Mouse (Mus musculus): ENCODE results near the gene Phlda1.

Phlda1 gene

DNA sequence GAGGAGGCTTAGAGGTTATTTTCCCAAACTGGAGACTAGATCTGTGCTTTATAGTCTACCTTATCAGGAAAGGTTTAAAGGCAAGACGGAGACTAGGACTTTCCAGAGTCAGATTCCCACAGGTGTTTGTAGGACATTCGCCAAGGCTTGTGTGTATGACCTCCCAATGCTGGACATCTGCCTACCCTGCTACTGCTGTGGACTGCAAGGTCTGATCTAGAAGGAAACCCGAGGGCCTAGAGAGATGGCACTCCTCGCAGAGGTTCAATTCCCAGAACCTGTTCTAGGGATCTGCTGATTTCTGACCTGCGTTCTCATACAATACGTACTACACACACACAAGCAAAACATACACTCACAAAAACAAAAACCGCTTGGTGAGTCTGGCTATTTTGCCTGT, 680 bp upstream of the Phlda1 start:
- no peak for DNase-seq (ENCODE audit: low spot score)

DNA sequence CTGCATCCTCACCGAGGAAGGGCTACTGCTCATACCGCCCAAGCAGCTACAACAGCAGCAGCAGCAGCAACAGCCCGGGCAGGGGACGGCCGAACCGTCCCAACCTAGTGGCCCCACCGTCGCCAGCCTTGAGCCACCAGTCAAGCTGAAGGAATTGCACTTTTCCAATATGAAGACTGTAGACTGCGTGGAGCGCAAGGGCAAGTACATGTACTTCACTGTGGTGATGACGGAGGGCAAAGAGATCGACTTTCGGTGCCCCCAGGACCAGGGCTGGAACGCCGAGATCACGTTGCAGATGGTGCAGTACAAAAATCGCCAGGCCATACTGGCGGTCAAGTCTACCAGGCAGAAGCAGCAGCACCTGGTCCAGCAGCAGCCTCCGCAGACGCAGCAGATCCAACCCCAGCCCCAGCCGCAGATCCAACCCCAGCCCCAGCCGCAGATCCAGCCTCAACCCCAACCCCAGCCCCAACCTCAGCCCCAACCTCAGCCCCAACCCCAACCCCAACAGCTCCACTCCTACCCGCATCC, 907 bp downstream of the Phlda1 start:
- peak; percentile 48 for DNase-seq (ENCODE audit: low spot score)

DNA sequence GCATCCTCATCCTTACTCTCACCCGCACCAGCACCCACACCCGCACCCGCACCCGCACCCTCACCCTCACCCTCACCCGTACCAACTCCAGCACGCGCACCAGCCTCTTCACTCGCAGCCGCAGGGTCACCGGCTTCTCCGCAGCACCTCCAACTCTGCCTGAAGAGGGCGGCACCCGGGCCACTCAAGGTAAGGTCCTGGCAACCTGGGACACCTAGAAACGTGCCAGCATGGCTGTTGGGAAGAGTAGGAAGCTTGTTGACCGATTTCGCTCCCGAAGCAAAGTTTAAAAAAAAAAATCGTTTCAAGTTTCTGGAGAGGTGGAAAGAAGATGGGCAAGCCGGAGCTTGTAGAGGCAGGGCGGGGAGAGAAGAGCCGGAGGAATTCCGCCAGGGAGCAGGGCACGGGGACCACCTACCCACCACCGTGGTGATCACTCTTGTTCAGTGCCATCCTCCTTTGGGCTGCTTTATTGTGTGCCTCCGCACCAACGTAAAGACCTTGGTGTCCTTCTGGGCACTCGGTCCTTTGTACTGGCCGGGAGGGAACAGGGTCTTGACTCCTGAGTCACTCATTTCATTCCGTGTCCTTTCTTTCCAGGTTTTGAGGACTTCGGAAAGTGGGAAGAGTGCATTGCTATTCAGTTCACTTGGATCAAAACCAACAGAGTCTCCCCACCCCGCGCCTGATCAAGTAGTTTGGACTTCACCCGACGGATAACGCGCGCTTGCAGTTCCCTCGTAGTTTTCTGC, 1.6 kb downstream of the Phlda1 start:
- DNase-seq (ENCODE audit: low spot score) = peak; percentile 62

DNA sequence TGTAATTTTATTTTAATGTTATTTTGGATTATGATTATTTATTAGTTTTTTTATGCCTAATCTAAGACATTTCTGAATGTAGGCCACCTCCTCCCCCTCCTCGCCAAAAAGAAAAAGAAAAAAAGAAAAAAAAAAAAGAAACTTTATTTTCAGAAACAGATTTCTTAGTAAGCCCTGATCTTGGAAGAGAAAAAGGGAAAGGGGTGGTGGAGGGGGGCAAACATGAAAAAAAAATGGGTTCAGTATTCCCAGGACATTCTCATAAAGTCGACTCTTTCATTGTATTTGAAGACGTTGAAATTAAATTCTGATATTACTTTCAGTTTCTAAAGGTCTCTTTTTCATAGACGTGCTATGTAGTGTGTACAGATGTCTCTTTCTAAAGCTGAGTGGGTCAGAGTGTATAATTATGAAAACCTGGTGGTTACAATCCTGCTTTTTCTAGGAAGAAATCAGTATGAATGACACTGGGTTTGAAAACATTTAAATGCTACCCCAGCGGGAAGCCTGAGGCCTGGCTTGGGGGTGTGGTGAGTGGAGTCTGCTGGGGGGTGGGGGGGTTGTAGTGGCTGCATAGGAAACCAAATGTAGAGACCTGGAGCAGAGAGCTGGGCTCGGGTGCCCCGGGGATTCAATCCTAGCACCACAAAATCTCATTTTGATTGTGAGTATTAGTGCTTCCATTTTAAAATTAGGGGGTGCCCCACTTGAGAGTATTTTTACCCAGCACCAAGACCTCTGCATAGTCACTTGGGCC, 2.4 kb downstream of the Phlda1 start:
- no peak for DNase-seq (ENCODE audit: low spot score)

DNA sequence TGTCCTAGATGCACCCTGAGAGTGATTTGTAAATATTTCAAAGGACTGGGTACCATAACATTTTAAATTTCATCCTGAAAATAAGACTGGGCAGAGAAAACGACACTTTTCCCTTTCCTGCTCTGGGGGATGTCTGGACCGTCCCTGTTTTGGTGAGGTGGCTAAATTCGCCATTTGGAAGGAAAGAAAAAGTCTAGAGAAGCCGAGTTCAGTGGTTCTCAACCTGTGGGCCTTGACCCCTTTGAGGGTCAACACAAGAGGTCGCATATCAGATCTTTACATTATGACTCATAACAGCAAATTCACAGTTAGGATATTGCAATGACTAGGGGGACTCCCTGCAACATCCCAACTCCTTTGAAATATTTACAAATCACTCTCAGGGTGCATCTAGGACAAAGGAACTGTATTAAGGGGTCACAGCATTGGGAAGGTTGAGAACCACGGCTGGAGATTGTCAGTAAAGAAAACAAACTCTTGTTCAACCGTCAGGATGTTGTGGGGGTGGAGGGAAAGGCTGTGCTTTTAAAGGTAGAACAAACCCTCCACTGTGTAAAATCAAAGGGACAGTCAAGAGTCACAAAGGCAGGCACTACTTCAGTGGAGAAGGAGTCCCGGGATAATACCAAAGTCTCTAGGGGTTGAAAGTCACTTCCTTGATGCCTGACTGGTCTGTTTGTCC, 3.2 kb downstream of the Phlda1 start:
- no peak for DNase-seq (ENCODE audit: low spot score)

DNA sequence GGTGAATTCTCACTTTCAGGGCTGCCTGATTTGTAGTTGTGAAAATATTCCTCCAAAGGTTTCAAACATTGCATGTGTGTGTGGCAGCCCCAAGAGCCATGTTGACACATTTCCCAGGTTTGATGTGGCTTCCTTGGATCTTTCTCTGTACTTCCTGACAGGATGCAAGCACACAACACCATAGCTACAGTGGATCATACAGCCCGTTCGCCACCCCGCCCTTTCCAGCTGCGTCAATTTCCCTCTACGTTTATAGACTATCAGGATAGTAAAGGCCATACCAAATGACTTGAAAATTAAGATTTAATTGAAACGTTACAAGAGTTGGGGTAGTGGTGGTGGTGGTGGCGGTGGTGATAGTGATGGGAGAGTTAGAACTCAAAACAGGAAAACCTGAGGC, 3.9 kb downstream of the Phlda1 start:
- no peak for DNase-seq (ENCODE audit: low spot score)

DNA sequence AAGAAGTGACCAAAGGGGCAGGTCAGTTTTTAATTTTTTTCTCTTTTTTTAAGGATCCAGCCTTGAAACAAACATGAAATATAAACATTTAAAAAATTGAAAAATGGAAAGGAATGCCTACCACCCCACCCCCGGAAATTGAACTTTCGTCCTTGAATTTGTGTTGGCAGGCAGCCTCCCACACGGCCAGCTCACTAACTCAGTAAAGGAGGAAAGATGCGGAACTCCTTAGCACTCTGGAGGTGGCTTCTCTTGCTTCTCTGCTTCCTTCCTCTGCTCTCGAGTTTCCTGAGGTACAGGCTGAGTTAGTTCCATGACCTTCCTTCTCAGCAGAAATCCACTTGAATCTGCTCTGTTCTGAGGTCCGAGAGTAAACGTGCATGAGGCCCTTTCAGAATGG, 4.7 kb downstream of the Phlda1 start:
- DNase-seq (ENCODE audit: low spot score) = no peak

DNA sequence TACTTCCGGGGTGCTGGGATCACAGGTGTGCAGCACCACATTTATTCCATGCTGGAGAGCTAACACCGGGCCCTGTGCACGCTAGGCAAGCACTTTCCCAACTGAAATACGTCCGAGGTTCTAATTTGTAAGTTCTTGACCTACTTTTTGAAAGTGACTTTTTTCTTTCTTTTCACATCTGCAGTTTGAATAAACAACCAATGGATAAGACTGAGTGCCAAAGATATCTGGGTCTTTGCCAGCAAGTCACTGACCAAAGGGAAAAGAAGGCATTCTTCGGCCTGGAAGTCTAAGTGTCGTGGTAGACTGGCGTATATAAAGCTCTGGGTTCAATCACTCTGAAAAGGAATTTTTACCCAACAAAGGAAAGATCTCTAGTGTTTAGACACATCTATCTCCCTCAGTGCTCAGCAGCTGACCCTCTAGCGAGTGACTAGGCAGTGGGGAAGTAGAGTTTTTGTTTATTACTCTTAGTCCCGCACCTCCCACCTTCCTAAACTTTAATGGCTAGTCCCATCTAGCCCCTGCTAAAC, 6.0 kb downstream of the Phlda1 start:
- no peak for DNase-seq (ENCODE audit: low spot score)

DNA sequence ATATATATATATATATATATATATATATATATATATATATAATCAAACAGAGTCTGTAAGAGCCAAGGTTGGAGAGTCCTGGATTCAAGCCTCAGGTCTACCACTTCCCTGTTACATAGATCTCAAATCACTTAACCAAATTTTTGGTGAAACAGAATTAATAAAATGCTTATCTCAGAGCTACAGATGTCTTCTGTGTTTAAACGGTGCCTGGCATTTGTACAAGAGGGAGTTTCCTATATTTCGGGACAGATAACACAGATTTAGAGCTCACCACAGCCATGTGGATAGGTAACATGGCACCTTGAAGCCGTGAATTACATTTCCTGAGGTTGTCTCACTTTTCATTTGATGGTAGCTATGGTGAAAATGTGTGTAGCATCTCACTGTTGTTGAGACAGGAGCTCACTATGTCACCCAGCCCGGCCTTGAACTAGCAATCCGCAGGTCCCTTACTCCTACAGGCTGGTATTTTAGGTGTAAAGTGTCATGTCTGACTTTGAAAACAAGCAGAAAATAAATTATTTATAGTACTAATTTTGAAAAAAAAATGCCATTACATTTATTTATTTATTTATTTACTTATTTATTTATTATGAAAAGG, 8.3 kb downstream of the Phlda1 start:
- DNase-seq (ENCODE audit: low spot score) = no peak

DNA sequence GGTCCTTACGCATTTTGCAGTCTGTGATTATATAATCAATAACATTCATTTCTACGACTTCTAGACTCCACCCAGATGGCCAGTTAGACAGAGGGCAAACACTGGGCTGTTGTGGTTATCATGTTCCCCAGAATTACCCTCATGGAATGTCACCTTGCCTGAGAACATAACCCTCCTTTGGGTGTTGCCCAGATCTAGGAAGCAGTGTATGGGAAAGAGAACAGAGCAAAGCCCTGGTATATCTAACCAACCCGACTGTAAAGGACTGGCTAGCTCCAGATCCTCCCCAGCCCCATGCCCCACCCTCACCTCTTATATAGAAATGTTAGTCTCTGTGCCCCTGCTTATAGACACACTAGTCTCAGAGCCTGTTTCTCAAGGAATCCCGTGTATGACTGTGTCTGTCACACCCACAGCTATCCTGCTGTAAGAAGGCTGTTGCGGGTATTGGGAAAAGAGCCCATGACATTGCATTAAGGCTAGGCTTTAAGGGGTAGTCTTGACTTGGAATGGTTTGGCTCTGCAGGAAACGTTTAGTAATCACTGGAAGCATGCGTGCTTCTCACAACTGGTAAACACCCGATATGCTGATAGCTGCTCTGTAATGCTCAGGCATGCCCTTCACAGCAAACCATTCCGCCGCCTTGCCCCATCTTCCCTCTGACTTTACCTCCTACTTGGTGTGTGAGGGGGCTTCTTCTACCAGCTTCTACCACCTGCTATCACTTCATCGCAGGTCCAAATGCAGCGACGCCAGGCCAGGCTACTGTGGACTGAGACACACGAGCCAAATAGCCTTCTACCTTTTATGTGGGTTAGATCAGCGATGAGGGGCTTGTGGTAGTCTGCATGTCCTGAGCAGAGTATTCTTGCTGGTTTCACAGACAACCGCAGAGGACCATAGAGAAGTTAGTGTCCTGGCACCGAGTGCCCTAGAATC, 9.3 kb downstream of the Phlda1 start:
- no peak for DNase-seq (ENCODE audit: low spot score)

DNA sequence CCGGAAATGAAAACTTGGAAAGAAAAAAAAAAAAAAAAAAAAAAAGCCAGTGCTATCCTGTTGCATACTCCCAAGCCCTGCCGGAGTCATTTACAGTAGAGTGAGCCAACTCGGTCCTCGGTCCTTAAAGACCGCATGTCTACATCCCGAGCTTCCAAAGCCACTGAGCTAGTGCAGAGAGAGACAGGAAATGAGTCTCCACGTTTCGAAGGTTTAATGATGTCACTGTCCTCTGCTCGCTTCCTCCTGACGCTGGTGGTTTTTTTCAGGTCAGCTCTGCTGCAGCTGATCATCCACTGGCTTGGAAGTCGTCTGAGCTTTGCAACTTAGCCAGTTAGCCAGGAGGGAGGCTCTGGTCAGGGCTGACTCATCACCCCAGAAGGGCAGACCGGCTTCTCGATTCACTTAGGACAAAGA, 10.1 kb downstream of the Phlda1 start:
- no peak for DNase-seq (ENCODE audit: low spot score)

DNA sequence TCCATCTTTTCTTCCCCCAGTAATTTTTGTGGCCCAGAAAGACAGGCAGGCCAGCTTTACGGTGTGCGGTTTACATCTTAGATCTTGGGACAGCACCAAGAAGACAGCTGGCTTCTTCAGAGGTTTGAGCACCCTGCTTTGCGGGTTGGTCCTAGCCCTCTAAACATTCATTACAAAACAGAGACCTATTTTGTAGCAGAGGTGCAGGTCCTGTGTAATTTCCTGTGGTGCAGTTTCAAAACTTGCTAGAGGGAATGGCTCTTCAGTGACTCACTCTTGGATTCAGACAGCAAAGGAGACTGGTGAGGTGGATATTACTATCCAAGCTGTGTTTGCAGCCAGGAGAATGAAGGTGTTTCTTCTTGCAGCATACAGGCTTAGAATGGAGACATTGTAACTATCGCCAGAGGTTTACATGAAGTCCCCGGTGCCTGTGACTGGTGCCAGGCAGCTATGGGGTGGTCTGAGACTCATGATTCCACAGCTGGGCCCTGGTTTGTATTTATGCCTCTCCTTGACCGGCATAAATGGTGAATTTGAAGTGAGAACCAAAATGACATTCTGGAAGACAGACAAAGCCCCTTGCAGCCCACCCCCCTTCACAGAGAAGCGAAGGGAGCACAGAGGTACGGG, 10.8 kb downstream of the Phlda1 start:
- no peak for DNase-seq (ENCODE audit: low spot score)

DNA sequence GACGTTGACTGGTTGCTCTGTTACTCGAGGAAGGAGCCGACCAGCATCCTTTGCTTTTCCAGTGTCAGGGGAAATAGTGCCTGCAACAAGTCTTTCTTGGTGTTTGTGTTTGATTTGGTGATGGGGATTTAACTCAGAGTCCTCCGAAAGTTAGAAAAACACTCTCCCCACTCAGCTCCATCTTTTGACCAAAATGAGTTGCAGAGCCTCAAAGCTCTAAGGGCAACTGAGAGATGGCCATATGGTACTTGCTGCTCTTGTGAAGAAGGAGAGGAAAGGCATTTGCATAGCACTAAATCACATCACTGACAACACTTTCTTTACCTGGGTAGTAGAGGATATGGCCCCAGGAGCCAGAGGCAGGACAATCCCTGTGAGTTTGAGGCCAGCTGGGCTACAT, 12.3 kb downstream of the Phlda1 start:
- no peak for DNase-seq (ENCODE audit: low spot score)

DNA sequence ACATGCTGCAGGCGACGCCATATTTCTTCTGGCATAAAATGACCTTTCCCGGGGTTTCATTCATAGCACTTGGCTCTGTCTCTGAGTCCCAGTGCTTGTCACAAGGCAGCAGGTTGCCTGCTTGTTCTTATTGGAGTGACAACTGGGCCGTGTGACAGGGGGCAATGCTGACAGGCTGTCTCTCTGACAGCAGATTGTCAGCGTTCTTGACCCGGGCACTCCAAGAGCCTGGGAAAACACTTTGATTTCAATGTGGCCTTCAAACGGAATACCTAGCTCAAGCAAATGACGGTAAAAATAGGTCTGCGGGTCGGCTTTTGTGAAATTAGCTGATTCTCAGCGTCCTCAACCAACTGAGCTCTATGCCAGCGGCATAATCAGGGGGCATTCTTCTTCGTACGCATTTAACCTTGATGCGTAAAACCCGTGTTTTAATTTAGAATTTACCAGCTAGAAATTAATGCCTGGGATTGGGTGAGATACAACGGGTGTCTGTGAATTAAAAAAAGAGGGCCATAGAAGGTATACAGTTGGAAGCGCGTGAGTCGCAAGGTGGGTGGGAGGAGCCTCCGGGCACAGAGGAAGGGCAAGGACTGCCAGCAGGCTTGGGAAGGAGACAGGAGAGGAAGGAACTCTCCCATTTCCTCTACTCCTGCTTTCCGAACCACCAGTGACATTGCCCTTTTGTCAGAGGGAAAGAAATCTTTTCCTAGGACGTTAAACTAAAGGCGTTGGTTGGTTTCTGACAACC, 13.7 kb downstream of the Phlda1 start:
- no peak for DNase-seq (ENCODE audit: low spot score)

DNA sequence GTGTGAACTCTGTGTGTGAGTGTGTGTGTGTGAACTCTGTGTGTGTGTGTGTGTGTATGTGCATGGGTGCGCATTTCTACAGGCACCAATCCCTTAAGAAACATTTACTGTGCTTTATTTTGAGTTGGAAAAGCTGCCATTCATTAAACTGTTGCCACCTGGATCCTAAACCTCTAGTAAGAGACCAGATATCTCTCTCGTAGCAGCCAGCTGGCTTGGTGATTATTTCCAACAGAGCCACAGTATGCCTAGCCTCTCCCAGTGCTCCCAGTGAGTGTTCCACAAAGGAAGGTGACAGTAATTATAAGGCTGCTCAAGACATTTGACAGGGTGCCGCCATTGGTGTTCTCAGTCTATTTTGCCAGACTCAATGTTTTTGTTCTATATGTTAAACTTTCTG, 14.5 kb downstream of the Phlda1 start:
- no peak for DNase-seq (ENCODE audit: low spot score)

DNA sequence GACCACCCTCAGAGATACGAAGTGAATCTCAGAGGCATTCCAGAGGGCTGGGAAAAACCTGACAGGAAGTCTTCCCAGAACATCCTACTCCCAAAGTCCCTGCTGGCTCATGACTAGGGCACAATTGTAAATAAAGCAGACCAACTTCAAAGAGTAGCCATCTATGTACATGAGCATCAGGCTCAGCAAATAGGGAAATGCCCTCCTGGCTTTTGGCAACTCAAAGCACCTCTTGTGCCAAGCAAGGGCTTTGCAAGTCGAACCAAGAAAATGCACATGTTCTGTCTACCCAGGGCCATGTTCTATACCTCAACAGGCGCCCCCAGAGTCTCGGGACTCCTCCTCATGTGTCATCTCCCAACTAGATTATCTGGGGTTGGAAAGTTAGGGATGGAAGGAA, 15.6 kb downstream of the Phlda1 start:
- no peak for DNase-seq (ENCODE audit: low spot score)

DNA sequence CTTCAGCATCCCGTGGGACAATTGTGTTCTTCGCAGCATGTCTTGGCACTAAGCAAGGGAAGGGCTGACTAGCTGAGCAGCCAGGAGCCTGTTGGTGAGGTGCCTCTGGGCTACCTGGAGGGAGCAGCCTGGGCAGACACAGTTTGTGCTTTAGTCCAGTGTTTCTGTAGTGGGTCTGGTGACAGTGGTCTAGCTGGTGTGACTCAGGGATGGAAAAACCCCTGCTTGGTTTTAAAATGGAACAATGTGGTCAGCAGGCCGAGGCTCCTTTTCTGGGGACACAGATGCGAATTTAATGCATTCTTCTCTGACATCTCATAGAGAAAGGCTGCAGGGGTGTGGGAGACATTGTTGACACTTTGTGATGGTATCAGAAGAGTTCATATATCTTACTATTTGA, 16.1 kb downstream of the Phlda1 start:
- DNase-seq (ENCODE audit: low spot score) = no peak

DNA sequence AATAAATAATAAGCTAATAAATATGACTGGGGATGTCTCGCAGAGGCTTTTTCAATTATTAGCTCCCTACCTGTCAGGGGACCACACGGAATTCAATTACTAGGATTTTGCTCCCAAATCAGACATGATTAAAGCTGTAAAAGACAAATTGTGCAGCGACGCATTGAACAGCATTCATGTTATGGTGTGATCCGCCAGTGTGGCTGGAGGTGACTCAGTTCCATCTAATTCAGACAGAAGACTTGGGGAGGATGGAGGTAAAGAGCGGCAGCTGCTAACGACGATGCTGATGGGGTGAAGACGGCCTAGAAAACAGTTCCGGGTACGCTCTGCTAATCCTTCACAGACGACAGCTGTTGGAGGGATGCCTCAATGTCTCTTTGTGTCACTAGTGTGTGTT, 17.8 kb downstream of the Phlda1 start:
- DNase-seq (ENCODE audit: low spot score) = no peak

DNA sequence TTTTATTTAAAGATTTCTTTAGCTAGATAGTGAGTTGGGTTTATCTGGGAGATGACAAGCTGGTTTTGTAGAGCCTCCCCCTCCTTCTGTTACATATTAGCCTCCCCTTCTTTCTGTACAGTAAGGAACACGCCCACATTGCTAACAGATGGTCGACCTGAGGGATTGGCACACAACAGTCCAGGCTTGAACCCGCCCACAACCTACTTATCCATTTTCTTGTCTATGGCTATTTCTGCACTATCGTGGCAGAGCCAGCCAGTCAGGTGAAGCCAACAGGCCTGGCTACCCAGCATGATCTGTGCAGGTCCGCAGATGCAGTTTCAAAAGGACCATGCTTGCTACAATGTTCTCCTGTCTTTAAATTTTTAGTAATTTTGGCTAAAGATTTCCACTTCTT, 21.0 kb downstream of the Phlda1 start:
- no peak for DNase-seq (ENCODE audit: low spot score)

DNA sequence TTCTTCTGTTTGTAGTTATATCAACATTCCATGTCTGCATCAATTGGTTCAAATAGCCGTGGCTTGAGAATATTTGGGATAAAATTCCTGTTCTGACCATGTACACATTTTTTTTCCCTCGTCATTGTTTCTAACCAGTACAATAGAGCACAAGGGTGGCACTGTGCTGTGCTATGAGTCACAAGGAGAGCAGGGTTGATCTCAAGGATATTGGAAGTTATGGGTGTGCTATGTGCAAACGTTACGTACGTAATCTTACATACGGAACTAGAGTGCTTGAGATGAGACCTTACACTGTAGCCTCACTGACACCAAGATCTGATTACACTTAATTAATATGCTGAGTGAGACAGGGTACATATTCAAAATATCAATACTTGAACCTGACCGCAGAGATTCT, 21.5 kb downstream of the Phlda1 start:
- no peak for DNase-seq (ENCODE audit: low spot score)

All from urinary bladder, postnatal 25 days (tissue).